Mouse (Mus musculus) lung, postnatal 10 days (tissue): ENCODE data around the gene Fuca1.
"Not testable (repeated sequence)": the region's sequence is repeated elsewhere in the genome, so short reads cannot be mapped to it uniquely, and the experiment has no call there.

Experiments used
- DNase-seq: peaks from one replicate; pipeline ENCODE4 v3.0.0; 2021

Gene Fuca1

GRCm38 (mm10) chr4:135955886-135956285, 35.4 kb downstream of the Fuca1 start:
- no peak for DNase-seq

- DNase-seq: no peak
Observed at GRCm38 (mm10) chr4:135958354-135958753, 37.8 kb downstream of the Fuca1 start.

GRCm38 (mm10) chr4:135960717-135961116, 40.2 kb downstream of the Fuca1 start:
- DNase-seq: peak; percentile 88

GRCm38 (mm10) chr4:135961709-135962108, 41.2 kb downstream of the Fuca1 start:
- no peak for DNase-seq

GRCm38 (mm10) chr4:135962198-135962597, 41.7 kb downstream of the Fuca1 start:
- DNase-seq: no peak

GRCm38 (mm10) chr4:135962946-135963345, 42.4 kb downstream of the Fuca1 start:
- DNase-seq: no peak

- DNase-seq: peak; percentile 97
Observed at GRCm38 (mm10) chr4:135963457-135964193, 43.1 kb downstream of the Fuca1 start, which contains the start of gene Gale. Gene Gale (plus strand): TSS chr4:135963727.

GRCm38 (mm10) chr4:135964426-135964825, 43.9 kb downstream of the Fuca1 start:
- DNase-seq: peak; percentile 82

- DNase-seq: no peak
Observed at GRCm38 (mm10) chr4:135965113-135965512, 44.6 kb downstream of the Fuca1 start.

GRCm38 (mm10) chr4:135966283-135966682, 45.7 kb downstream of the Fuca1 start:
- no peak for DNase-seq

GRCm38 (mm10) chr4:135967086-135967760, 46.7 kb downstream of the Fuca1 start:
- no peak for DNase-seq

GRCm38 (mm10) chr4:135968271-135968869, 47.8 kb downstream of the Fuca1 start:
- DNase-seq: no peak

GRCm38 (mm10) chr4:135969070-135969750, 48.7 kb downstream of the Fuca1 start:
- DNase-seq: no peak

- DNase-seq: no peak
Observed at GRCm38 (mm10) chr4:135970585-135970984, 50.0 kb downstream of the Fuca1 start.

GRCm38 (mm10) chr4:135971805-135972555, 51.4 kb downstream of the Fuca1 start:
- DNase-seq: no peak

GRCm38 (mm10) chr4:135972556-135972906, 52.0 kb downstream of the Fuca1 start, which contains the start of gene Lypla2:
Gene Lypla2 (minus strand): TSS chr4:135972626.
- DNase-seq: peak; percentile 94

- DNase-seq: no peak
Observed at GRCm38 (mm10) chr4:135972911-135973811, 52.6 kb downstream of the Fuca1 start.

- no peak for DNase-seq
Observed at GRCm38 (mm10) chr4:135976146-135976545, 55.6 kb downstream of the Fuca1 start.

- DNase-seq: not testable (repeated sequence)
Observed at GRCm38 (mm10) chr4:135980223-135980622, 59.7 kb downstream of the Fuca1 start.

GRCm38 (mm10) chr4:135981524-135982063, 61.1 kb downstream of the Fuca1 start:
- no peak for DNase-seq

GRCm38 (mm10) chr4:135984556-135984955, 64.0 kb downstream of the Fuca1 start:
- no peak for DNase-seq
